Mouse (Mus musculus) lung, adult 2 months (tissue): Measurements from ENCODE around the gene Relt.

ENCODE experiments used
- CTCF ChIP-seq: fragments of 200-500 bp; IDR thresholded peaks from 2 replicates; pipeline ENCODE4 v1.5.1; 2011; ENCODE audit warnings: mild to moderate bottlenecking, low read length, control low read depth; ENCODE audit not compliant: insufficient read depth
- POLR2A ChIP-seq: fragments of 200-500 bp; IDR thresholded peaks from 2 replicates; pipeline ENCODE4 v1.6.1; 2011; ENCODE audit warnings: low read depth, mild to moderate bottlenecking, control low read depth, low read length, borderline replicate concordance; ENCODE audit errors: extremely low read depth

DNA sequence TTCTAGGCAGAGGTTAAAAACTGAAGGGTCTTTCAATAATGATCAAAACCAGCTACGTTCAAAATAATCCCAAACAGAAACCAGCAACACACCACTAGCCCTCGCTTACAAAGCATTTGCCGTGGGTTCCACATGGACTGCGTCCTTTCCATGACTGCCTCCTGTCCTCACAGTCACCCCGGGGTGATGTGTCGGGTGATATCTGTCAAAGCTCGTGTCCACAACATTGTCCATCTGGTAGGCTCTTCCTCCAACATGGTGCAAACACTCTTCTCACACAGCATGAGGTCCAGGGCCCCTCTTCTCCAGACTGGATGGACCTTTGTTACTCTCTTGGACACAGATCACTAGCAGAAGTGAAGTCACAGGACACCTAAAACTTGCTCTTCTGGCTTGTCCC, 41.8 kb upstream of the Relt start:
- TF ChIP-seq POLR2A (no peak), CTCF (no peak)
